Mouse (Mus musculus) thymus, adult 2 months (tissue): ENCODE data around the gene Gpr45.
A peak's percentile ranks its signal among the peaks of the same experiment; 100 is the strongest.

Source experiments
- CTCF ChIP-seq: fragments of 200-500 bp; IDR thresholded peaks from 2 replicates; pipeline ENCODE4 v1.5.1; 2012; ENCODE audit warnings: mild to moderate bottlenecking, control low read depth, low read length, moderate library complexity, borderline replicate concordance; ENCODE audit not compliant: control insufficient read depth, poor library complexity, insufficient read depth; ENCODE audit errors: extremely low read depth
- POLR2A ChIP-seq: fragments of 200-500 bp; IDR thresholded peaks from 2 replicates; pipeline ENCODE4 v1.6.1; 2012; ENCODE audit warnings: mild to moderate bottlenecking, low read length, control low read depth, moderate library complexity; ENCODE audit not compliant: control insufficient read depth, poor library complexity, insufficient read depth; ENCODE audit errors: extremely low read depth

GRCm38 (mm10) chr1:43065615-43066310 lies 113.1 kb downstream of the Gpr45 start:
- TF ChIP-seq POLR2A (no peak), CTCF (peak; percentile 57; the same call in 1 of the 2 replicates)
